Mouse (Mus musculus): ENCODE measurements around the gene Nbea.

DNA sequence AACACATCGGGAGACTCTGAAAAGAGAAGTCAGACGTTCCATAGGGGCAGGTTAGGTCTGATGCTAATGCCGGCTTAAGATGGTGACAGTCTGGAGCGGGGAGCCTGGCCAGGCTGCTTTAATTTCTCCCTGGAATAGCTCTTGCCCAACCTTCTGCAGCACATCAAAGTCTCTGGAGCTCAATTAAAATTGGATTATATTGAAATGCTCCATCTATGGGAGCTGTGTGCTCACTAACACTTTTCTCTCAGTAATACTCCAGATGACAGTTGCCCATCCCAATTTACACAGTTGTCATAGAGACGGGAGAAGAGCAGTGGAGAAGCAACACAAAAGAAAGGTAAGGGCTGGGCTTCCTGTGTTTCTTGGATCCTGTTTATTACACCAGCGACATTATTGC lies 442.1 kb downstream of the Nbea start:
- TF ChIP-seq CTCF (IDR thresholded peaks at IDR 0.05; ENCODE audit: control insufficient read depth, insufficient read depth, insufficient read length) (no peak), MAX (IDR thresholded peaks at IDR 0.05) (no peak), MYOG (IDR thresholded peaks at IDR 0.05; ENCODE audit: control insufficient read depth, extremely low read depth, insufficient read length) (no peak), USF1 (IDR thresholded peaks at IDR 0.05; ENCODE audit: low read depth) (no peak), MYOD1 (IDR thresholded peaks at IDR 0.05; ENCODE audit: control insufficient read depth, insufficient read length, low read depth) (no peak), CEBPB (IDR thresholded peaks at IDR 0.05; ENCODE audit: low read depth) (no peak)
